Mouse (Mus musculus): Measurements from ENCODE around the gene Gm17482. TPM values are rescaled to one million over a fixed set of nuclear protein-coding genes. Genes with fewer than 3 reads are reported as not detected.

The Gm17482 gene
- polyA plus RNA-seq, 1 experiment from 2014 or later: not detected

DNA sequence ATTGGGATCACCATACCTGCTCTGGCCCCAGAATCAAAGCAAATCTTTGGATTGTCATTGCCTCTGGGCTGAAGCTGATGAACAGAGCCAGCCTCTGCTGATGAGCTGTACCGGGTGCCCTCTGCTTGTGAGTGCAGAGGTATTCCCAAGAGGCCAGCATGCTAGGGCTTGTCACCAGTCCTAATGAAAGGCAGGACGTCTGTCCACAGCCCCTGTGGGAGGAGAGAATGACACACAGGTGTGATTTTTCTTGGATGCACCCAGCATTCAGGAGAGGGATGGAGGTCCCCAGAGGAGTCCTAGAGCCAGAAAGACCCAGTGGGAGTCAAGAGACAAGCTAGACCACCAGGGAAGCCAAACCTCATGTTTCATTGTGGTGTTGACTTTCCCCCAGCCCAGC is 52.5 kb downstream of the Gm17482 start:
- H3K36me3 ChIP-seq (ENCODE audit: insufficient read depth, low read length): no peaks in the 10 kb centered on the region
- no peak overlapping the region for H3K4me2 ChIP-seq (ENCODE audit: low read length)
- H3K27ac ChIP-seq: no peak overlapping the region
- H3K4me1 ChIP-seq (replicated peaks; ENCODE audit: insufficient read depth, low read length): no peaks in the 10 kb centered on the region
- no peak overlapping the region for H3K9ac ChIP-seq (ENCODE audit: low read depth, low read length)
- H3K27me3 ChIP-seq (ENCODE audit: insufficient read depth, low read length): no peaks in the 10 kb centered on the region
- no peak for TF ChIP-seq CTCF (IDR thresholded peaks at IDR 0.05; ENCODE audit: low read depth)
- H3K4me3 ChIP-seq (replicated peaks; ENCODE audit: low read depth, low read length): no peak overlapping the region
- ATAC-seq (replicated peaks; ENCODE audit: low FRiP score, low read depth) (no peak), DNase-seq (ENCODE audit: low spot score) (no peak)
- H3K9me3 ChIP-seq (replicated peaks; ENCODE audit: low read length): no peaks in the 10 kb centered on the region
- 54% methylated on average over 2 of the region's 2 CpGs for WGBS

DNA sequence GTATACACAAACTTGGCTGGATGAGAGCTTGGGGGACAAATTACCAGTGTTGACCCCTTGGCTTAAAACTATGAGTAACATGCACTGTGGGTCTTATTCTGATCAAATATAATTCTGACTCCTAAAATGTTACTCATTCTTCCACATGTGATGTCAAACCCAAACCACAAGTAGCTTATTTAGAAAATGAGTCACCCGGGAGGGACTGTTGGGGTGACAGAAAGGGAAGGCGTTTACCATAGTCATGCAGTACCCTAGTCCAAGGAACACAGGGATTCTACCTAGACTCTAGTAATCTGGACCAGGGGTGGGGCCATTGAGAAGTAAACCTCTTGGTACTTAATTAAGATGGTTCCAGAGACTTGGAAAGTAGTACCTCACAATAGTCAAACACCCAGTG is 57.0 kb downstream of the Gm17482 start:
- no peak overlapping the region for H3K9ac ChIP-seq (ENCODE audit: low read depth, low read length)
- no peaks in the 10 kb centered on the region for H3K36me3 ChIP-seq (ENCODE audit: insufficient read depth, low read length)
- WGBS: 85% methylated on average over 2 of the region's 2 CpGs
- no peaks in the 10 kb centered on the region for H3K27me3 ChIP-seq (ENCODE audit: insufficient read depth, low read length)
- no peaks in the 10 kb centered on the region for H3K4me1 ChIP-seq (replicated peaks; ENCODE audit: insufficient read depth, low read length)
- no peak for TF ChIP-seq CTCF (IDR thresholded peaks at IDR 0.05; ENCODE audit: low read depth)
- H3K9me3 ChIP-seq (replicated peaks; ENCODE audit: low read length): no peaks in the 10 kb centered on the region
- DNase-seq (ENCODE audit: low spot score) (no peak), ATAC-seq (replicated peaks; ENCODE audit: low FRiP score, low read depth) (no peak)
- no peak overlapping the region for H3K4me2 ChIP-seq (ENCODE audit: low read length)
- no peak overlapping the region for H3K4me3 ChIP-seq (replicated peaks; ENCODE audit: low read depth, low read length)
- no peak overlapping the region for H3K27ac ChIP-seq

DNA sequence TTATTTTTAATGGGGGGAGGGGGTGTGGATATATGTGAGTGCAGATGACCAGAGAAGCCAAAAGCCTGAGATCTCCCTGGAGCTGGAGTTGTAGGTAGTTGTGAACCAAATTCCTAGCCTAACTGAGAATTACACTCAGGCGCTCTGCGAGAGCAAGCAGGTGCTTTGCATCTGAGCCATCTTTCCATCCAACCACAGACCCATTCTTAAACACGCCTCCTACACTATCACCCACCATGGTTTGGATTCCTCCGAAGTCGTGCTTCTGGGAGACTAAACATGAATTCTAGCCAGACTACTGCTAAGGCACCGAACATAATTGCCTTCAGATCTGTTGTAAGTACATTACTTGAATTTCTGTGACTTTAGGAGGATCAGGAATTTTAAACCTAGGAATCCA is 59.3 kb downstream of the Gm17482 start:
- no peaks in the 10 kb centered on the region for H3K4me1 ChIP-seq (replicated peaks; ENCODE audit: insufficient read depth, low read length)
- no peak overlapping the region for H3K9ac ChIP-seq (ENCODE audit: low read depth, low read length)
- no peak overlapping the region for H3K4me3 ChIP-seq (replicated peaks; ENCODE audit: low read depth, low read length)
- no peaks in the 10 kb centered on the region for H3K36me3 ChIP-seq (ENCODE audit: insufficient read depth, low read length)
- 87% methylated on average over 6 of the region's 6 CpGs for WGBS
- H3K9me3 ChIP-seq (replicated peaks; ENCODE audit: low read length): no peaks in the 10 kb centered on the region
- H3K27ac ChIP-seq: no peak overlapping the region
- no peaks in the 10 kb centered on the region for H3K27me3 ChIP-seq (ENCODE audit: insufficient read depth, low read length)
- DNase-seq (ENCODE audit: low spot score): no peak
- no peak overlapping the region for H3K4me2 ChIP-seq (ENCODE audit: low read length)
- TF ChIP-seq CTCF (IDR thresholded peaks at IDR 0.05; ENCODE audit: low read depth): no peak
- no peak for ATAC-seq (replicated peaks; ENCODE audit: low FRiP score, low read depth)

DNA sequence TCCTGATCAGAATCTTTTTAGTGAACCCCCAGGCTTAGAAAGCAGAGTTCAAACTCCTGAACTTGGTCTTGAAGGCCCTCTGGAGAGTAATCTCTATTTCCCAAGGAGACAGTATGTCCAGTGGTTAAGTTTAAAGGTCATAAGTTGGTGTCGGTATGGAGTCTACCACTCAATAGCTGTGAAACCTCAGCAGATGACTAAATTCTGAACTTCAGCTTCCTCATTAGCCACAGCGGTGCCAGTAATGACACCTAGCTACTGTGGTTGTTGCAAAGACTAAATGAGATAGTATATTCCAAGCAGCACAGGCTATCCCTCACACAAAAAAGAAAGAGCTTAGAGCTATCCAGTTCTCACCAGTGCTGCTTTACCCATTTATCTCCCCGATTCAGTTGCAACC is 61.1 kb downstream of the Gm17482 start:
- Histone ChIP-seq H3K27ac (no peak overlapping the region), H3K4me1 (replicated peaks; ENCODE audit: insufficient read depth, low read length) (0 out of 2 replicates have a peak, but pooled peaks cover 4% of the 10 kb centered on the region), H3K9me3 (replicated peaks; ENCODE audit: low read length) (no peaks in the 10 kb centered on the region), H3K4me3 (replicated peaks; ENCODE audit: low read depth, low read length) (no peak overlapping the region), H3K27me3 (ENCODE audit: insufficient read depth, low read length) (no peaks in the 10 kb centered on the region), H3K4me2 (ENCODE audit: low read length) (no peak overlapping the region), H3K36me3 (ENCODE audit: insufficient read depth, low read length) (no peaks in the 10 kb centered on the region), H3K9ac (ENCODE audit: low read depth, low read length) (no peak overlapping the region)
- no peak for TF ChIP-seq CTCF (IDR thresholded peaks at IDR 0.05; ENCODE audit: low read depth)
- 86% methylated on average over 3 of the region's 3 CpGs for WGBS
- DNase-seq (ENCODE audit: low spot score): no peak
- no peak for ATAC-seq (replicated peaks; ENCODE audit: low FRiP score, low read depth)

DNA sequence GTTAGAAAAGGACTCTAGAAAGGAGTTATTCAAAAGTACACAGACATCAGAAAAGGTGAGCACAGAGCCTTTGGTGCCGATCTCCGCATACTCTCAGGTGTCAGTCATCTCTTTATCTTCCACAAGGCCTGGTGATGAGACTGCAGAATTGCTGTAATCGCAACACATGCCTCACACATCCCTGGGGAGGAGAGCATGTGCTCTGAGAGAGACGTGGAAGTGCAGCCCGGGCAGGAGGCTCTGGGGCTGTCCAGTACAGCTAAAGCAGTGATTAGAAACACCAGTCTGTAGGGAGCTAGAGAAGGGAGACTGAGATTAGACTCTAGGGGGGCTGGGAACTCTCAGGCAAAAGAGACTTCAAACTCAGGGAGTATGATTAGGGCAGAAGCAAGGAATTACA is 63.4 kb downstream of the Gm17482 start:
- no peak overlapping the region for H3K4me3 ChIP-seq (replicated peaks; ENCODE audit: low read depth, low read length)
- ATAC-seq (replicated peaks; ENCODE audit: low FRiP score, low read depth) (no peak), DNase-seq (ENCODE audit: low spot score) (no peak)
- H3K27ac ChIP-seq: no peak overlapping the region
- WGBS: 71% methylated on average over 5 of the region's 5 CpGs
- no peaks in the 10 kb centered on the region for H3K36me3 ChIP-seq (ENCODE audit: insufficient read depth, low read length)
- no peak overlapping the region for H3K9ac ChIP-seq (ENCODE audit: low read depth, low read length)
- no peak for TF ChIP-seq CTCF (IDR thresholded peaks at IDR 0.05; ENCODE audit: low read depth)
- no peak overlapping the region for H3K4me2 ChIP-seq (ENCODE audit: low read length)
- no peaks in the 10 kb centered on the region for H3K27me3 ChIP-seq (ENCODE audit: insufficient read depth, low read length)
- no peaks in the 10 kb centered on the region for H3K9me3 ChIP-seq (replicated peaks; ENCODE audit: low read length)
- 0 out of 2 replicates have a peak, but pooled peaks cover 4% of the 10 kb centered on the region for H3K4me1 ChIP-seq (replicated peaks; ENCODE audit: insufficient read depth, low read length)

DNA sequence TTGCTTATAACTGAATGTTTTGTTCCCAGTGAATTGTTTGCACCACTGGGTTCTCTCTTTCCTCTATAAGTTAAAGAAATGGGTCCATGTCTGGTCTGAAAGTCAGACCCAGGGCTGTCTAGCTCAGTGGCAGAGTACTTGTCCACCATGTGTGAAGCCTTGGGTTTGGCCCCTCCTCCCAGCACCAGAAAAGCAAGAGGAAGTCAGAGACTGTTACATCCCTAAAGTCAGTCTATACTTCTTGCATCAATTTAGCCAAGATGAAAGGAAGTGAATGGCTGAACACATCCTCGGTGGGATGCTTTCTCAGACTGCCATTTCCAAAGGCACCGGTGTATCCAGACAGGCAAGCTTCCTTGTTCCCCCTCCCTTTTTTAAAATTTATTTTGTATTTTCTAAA is 63.9 kb downstream of the Gm17482 start:
- no peak overlapping the region for H3K27ac ChIP-seq
- WGBS: 75% methylated on average over 2 of the region's 2 CpGs
- ATAC-seq (replicated peaks; ENCODE audit: low FRiP score, low read depth) (no peak), DNase-seq (ENCODE audit: low spot score) (no peak)
- TF ChIP-seq CTCF (IDR thresholded peaks at IDR 0.05; ENCODE audit: low read depth): no peak
- H3K4me1 ChIP-seq (replicated peaks; ENCODE audit: insufficient read depth, low read length): 0 out of 2 replicates have a peak, but pooled peaks cover 4% of the 10 kb centered on the region
- no peaks in the 10 kb centered on the region for H3K9me3 ChIP-seq (replicated peaks; ENCODE audit: low read length)
- H3K9ac ChIP-seq (ENCODE audit: low read depth, low read length): no peak overlapping the region
- no peak overlapping the region for H3K4me3 ChIP-seq (replicated peaks; ENCODE audit: low read depth, low read length)
- no peaks in the 10 kb centered on the region for H3K36me3 ChIP-seq (ENCODE audit: insufficient read depth, low read length)
- no peak overlapping the region for H3K4me2 ChIP-seq (ENCODE audit: low read length)
- H3K27me3 ChIP-seq (ENCODE audit: insufficient read depth, low read length): no peaks in the 10 kb centered on the region

DNA sequence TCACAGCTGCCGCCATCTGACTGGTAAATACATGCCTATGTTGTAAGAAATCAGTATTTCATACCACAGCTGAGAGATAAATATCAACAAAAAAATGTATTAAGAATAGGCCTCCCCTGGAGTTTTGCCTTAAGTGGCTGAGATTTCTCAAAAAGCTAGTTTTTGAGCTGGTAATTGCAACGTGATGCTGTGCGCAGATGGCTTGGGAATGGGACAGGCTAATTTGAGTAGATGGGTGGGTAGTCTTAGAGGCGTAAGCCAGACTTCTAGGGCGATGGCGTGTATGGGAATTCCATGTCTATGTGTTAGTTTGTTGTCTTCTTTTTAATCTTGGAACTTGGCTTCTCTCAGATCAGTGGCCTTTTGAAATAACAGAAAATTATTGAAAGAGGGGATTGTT is 64.7 kb downstream of the Gm17482 start:
- 0 out of 2 replicates have a peak, but pooled peaks cover 4% of the 10 kb centered on the region for H3K4me1 ChIP-seq (replicated peaks; ENCODE audit: insufficient read depth, low read length)
- WGBS: 92% methylated on average over 6 of the region's 6 CpGs
- no peaks in the 10 kb centered on the region for H3K9me3 ChIP-seq (replicated peaks; ENCODE audit: low read length)
- H3K9ac ChIP-seq (ENCODE audit: low read depth, low read length): no peak overlapping the region
- no peak for TF ChIP-seq CTCF (IDR thresholded peaks at IDR 0.05; ENCODE audit: low read depth)
- ATAC-seq (replicated peaks; ENCODE audit: low FRiP score, low read depth) (no peak), DNase-seq (ENCODE audit: low spot score) (no peak)
- H3K27ac ChIP-seq: no peak overlapping the region
- H3K4me3 ChIP-seq (replicated peaks; ENCODE audit: low read depth, low read length): no peak overlapping the region
- H3K4me2 ChIP-seq (ENCODE audit: low read length): no peak overlapping the region
- H3K36me3 ChIP-seq (ENCODE audit: insufficient read depth, low read length): no peaks in the 10 kb centered on the region
- no peaks in the 10 kb centered on the region for H3K27me3 ChIP-seq (ENCODE audit: insufficient read depth, low read length)
